Mouse (Mus musculus) cerebellum, adult 2 months (tissue): ENCODE results near the gene Ppp4c. TPM values are rescaled to one million over a fixed set of nuclear protein-coding genes. Genes with fewer than 3 reads are reported as not detected.
A peak's percentile ranks its signal among the peaks of the same experiment; 100 is the strongest.

Source experiments
- DNase-seq, 2 experiments: peaks; one replicate each; pipeline ENCODE4 v3.0.0; 2021
- H3K27ac ChIP-seq: fragments of 200-500 bp; 2 replicates; pipeline ENCODE4 v1.5.1; 2012; ENCODE audit warnings: low read length, control low read depth, inconsistent platforms; ENCODE audit not compliant: insufficient read depth
- H3K27me3 ChIP-seq: fragments of 200-500 bp; 2 replicates; pipeline ENCODE4 v1.6.1; 2012; ENCODE audit warnings: inconsistent platforms, mild to moderate bottlenecking, low read length, moderate library complexity; ENCODE audit not compliant: control insufficient read depth, insufficient read depth
- H3K4me1 ChIP-seq: fragments of 200-500 bp; 2 replicates; pipeline ENCODE4 v1.6.1; 2011; ENCODE audit warnings: low read length; ENCODE audit not compliant: control insufficient read depth, insufficient read depth
- H3K4me3 ChIP-seq: fragments of 200-500 bp; replicated peaks from 2 replicates; pipeline ENCODE3; 2011; ENCODE audit warnings: mild to moderate bottlenecking, low read depth, low read length, control low read depth; ENCODE audit not compliant: insufficient read depth
- CTCF ChIP-seq: fragments of 200-500 bp; IDR thresholded peaks from 2 replicates; pipeline ENCODE4 v1.5.1; 2011; ENCODE audit warnings: low read depth, mild to moderate bottlenecking, control low read depth, low read length, moderate library complexity, borderline replicate concordance; ENCODE audit not compliant: insufficient read depth
- POLR2A ChIP-seq: fragments of 200-500 bp; IDR thresholded peaks from 2 replicates; pipeline ENCODE4 v1.6.1; 2011; ENCODE audit warnings: low read length, control low read depth, borderline replicate concordance; ENCODE audit not compliant: insufficient read depth
- WGBS: fragments of 180-500 bp; shearing (Covaris S2); methylation state at CpG from one replicate; pipeline ENCODE4 v1.1.7; 2018; 5-methylcytosine and 5-hydroxymethylcytosine counted together
- polyA plus RNA-seq: library from polyadenylated mRNA; depleted of rRNA; stranded (reverse); fragments of >200 nt; gene quantifications from 2 replicates; pipeline ENCODE4 v1.2.3, GENCODE M21; 2012

The Ppp4c gene
- polyA plus RNA-seq, 1 experiment: 110 TPM

DNA sequence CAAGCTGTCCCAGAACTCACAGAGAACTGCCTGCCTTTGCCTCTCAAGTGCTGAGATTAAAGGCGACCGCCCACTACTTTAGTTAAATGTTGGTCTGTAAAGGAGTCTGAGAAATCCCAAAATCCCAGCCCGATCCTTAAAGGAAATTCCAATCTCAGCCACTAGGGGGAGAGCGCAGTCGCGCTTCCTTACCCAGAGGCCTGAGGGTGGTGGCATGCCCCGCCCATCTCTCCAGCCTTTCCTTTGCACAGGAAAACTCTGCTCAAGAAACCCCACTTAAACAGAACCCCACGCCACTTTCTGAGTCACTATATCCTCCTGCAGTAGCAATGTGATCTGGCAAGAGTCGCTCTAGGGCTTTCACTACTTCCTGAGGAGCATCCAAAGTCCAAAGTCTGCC, 37.4 kb downstream of the Ppp4c start:
- Histone ChIP-seq H3K27ac (no peak overlapping the region), H3K27me3 (no peaks in the 10 kb centered on the region), H3K4me3 (peak overlapping the region; percentile 35), H3K4me1 (peaks cover 3% of the 10 kb centered on the region; the same call in 1 of the 2 replicates)
- peak; percentile 79 to 85 for DNase-seq
- WGBS: 1% methylated on average over 9 of the region's 9 CpGs
- TF ChIP-seq POLR2A (no peak), CTCF (peak; percentile 87)

- no peak for DNase-seq
- no peak overlapping the region for H3K4me3 ChIP-seq
- no peak overlapping the region for H3K27ac ChIP-seq
- H3K4me1 ChIP-seq: peaks cover 3% of the 10 kb centered on the region
- 86% methylated on average over 17 of the region's 17 CpGs for WGBS
- no peaks in the 10 kb centered on the region for H3K27me3 ChIP-seq
- TF ChIP-seq CTCF (no peak), POLR2A (no peak)
Observed at GRCm38 (mm10) chr7:126749582-126750343, 42.5 kb downstream of the Ppp4c start.

- Histone ChIP-seq H3K27me3 (no peaks in the 10 kb centered on the region), H3K27ac (no peak overlapping the region), H3K4me1 (no peaks in the 10 kb centered on the region; the same call in 1 of the 2 replicates), H3K4me3 (no peak overlapping the region)
- WGBS: 65% methylated on average over 7 of the region's 7 CpGs
- TF ChIP-seq CTCF: no peak
- no peak for TF ChIP-seq POLR2A
- no peak for DNase-seq
Observed at GRCm38 (mm10) chr7:126748824-126749223, 43.5 kb downstream of the Ppp4c start.

DNA sequence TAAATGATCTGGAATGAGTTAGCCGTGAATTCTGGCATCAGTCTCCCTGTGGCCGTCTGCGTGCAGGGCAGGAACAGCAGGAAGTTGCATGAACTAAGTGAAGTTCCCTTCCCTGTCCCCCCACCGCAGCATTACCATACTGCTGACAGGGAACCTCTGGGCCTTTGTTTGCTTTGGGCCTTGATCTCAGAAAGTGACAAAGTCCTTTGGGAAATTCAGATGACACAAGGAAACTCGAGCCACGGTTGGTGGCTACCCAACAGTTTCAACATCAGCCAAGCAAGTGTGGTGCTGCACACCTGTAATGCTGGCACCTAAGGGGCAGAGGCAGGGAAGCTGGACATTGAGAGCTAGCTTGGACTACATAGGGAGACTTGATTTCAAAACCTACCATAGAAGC, 45.5 kb downstream of the Ppp4c start:
- H3K4me3 ChIP-seq: no peak overlapping the region
- no peaks in the 10 kb centered on the region for H3K27me3 ChIP-seq
- TF ChIP-seq CTCF: no peak
- TF ChIP-seq POLR2A: no peak
- no peaks in the 10 kb centered on the region; the same call in 1 of the 2 replicates for H3K4me1 ChIP-seq
- WGBS: 44% methylated on average over 6 of the region's 6 CpGs
- DNase-seq: no peak
- H3K27ac ChIP-seq: no peak overlapping the region

- Histone ChIP-seq H3K27ac (no peak overlapping the region), H3K4me1 (no peaks in the 10 kb centered on the region; the same call in 1 of the 2 replicates), H3K27me3 (no peaks in the 10 kb centered on the region), H3K4me3 (no peak overlapping the region)
- TF ChIP-seq CTCF (no peak), POLR2A (no peak)
- 86% methylated on average over 12 of the region's 12 CpGs for WGBS
- DNase-seq: no peak
Observed at GRCm38 (mm10) chr7:126746066-126746465, 46.2 kb downstream of the Ppp4c start.

- Histone ChIP-seq H3K4me3 (no peak overlapping the region), H3K27me3 (no peaks in the 10 kb centered on the region), H3K4me1 (no peaks in the 10 kb centered on the region), H3K27ac (no peak overlapping the region)
- TF ChIP-seq POLR2A (no peak), CTCF (no peak)
- WGBS: 92% methylated on average over 13 of the region's 13 CpGs
- DNase-seq: no peak
Observed at GRCm38 (mm10) chr7:126741964-126742482, 50.3 kb downstream of the Ppp4c start.

GRCm38 (mm10) chr7:126741452-126741851, 50.8 kb downstream of the Ppp4c start:
- no peak overlapping the region for H3K4me3 ChIP-seq
- 88% methylated on average over 5 of the region's 5 CpGs for WGBS
- H3K27me3 ChIP-seq: no peaks in the 10 kb centered on the region
- TF ChIP-seq CTCF (no peak), POLR2A (no peak)
- H3K4me1 ChIP-seq: no peaks in the 10 kb centered on the region
- no peak overlapping the region for H3K27ac ChIP-seq
- DNase-seq: no peak

DNA sequence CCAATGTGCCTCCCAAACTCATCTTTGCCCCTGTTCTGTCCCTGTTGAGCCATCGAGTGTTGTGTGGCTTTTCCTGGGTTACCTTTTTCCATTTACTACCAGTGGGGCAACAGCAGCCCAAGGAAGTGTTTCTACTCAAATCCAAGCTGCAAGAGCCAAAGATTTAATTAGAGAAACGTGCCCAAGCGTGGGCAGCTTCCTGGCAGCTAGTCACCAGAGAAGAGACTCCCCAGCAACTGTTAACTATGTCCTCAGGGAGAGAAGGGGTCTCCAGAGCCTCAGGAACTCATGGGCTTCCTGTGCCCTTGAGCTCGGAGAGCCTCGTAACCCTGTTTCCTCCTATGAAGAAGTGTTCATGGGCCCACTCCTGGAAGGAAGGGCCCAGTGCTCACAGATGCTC, 51.3 kb downstream of the Ppp4c start:
- no peak overlapping the region for H3K27ac ChIP-seq
- no peak for DNase-seq
- H3K27me3 ChIP-seq: no peaks in the 10 kb centered on the region
- H3K4me3 ChIP-seq: no peak overlapping the region
- H3K4me1 ChIP-seq: no peaks in the 10 kb centered on the region
- no peak for TF ChIP-seq CTCF
- no peak for TF ChIP-seq POLR2A
- WGBS: 59% methylated on average over 5 of the region's 5 CpGs
